Mouse (Mus musculus) ovary, adult 10 weeks (tissue): Measurements from ENCODE around the gene Eif3d. TPM values are rescaled to one million over a fixed set of nuclear protein-coding genes. Genes with fewer than 3 reads are reported as not detected.

ENCODE experiments used
- polyA plus RNA-seq: library from polyadenylated mRNA; stranded (reverse); fragments of 350-450 nt; fragmentation: Illumina TruSeq; extraction: RNeasy Lipid Tissue Mini Kit (QIAGEN cat#74804); gene quantifications from one replicate; pipeline ENCODE4 v1.2.3, GENCODE M21; 2014

The Eif3d gene
- polyA plus RNA-seq: 37.4 TPM

GRCm38 (mm10) chr15:77970470-77971292, at the start of gene Eif3d:
Eif3d (minus strand) TSS chr15:77970813.

GRCm38 (mm10) chr15:77956404-77956901, 14.2 kb downstream of the Eif3d start, which contains the start of gene Foxred2:
Foxred2 (minus strand) TSS chr15:77956722.

DNA sequence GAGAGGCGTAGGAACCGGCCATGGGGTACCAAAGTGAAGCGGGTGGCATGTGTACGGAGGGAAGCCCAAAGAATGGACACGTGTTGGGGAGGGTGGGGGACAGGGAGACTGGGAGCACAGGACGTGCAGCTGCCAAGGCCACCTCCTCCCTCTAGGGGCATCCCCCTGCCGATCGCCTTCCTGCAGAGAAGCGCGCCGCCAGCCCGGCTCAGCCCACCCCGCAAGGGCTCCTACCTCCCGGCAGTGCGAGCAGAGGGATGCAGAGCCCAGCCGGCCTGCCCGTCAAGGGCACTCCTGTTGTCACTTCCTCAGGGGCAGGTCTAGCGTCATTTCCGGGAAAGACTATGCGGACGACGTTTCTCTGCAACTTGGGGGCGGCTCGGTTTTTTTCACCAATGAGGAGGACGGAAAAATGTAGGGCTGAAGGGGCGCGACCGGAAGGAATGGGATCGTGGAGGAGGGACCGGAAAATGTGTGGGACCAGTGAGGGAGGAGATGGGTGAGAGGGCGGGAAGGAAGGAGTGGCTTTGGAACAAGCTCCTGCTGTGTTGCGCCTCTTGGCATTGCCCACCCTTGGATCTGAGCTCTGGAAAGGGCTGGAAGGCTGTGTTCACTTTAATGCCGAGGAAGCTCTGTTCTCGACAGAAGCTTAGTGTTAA, 41.8 kb downstream of the Eif3d start, which contains the start of gene Txn2:
TSS of gene Txn2 (minus strand) at position 334 of the 659 bp plus-strand sequence.

Other genes starting within 250 kb of the Eif3d start
- gene Apol9b, start 241.8 kb downstream of the Eif3d start, polyA plus RNA-seq: not detected
- not detected for gene Apol8, start 213.8 kb downstream of the Eif3d start, polyA plus RNA-seq
- gene Myh9, start 128.6 kb downstream of the Eif3d start, polyA plus RNA-seq: 12.1 TPM
- gene Txn2, start 41.8 kb downstream of the Eif3d start, polyA plus RNA-seq: 46.9 TPM
- 3.2 TPM for gene Foxred2, start 14.1 kb downstream of the Eif3d start, polyA plus RNA-seq
- gene Cacng2, start 149.2 kb upstream of the Eif3d start, polyA plus RNA-seq: not detected
- 9.2 TPM for gene Ift27, start 203.3 kb upstream of the Eif3d start, polyA plus RNA-seq
- not detected for gene Pvalb, start 235.6 kb upstream of the Eif3d start, polyA plus RNA-seq